Mouse (Mus musculus): ENCODE measurements at regions not wholly inside any gene's neighbourhood (a gene's known extent, or its start where the extent isn't known, plus 50 kb on each side); places are given as distances from the start of the nearest gene placed in this dataset.

DNA sequence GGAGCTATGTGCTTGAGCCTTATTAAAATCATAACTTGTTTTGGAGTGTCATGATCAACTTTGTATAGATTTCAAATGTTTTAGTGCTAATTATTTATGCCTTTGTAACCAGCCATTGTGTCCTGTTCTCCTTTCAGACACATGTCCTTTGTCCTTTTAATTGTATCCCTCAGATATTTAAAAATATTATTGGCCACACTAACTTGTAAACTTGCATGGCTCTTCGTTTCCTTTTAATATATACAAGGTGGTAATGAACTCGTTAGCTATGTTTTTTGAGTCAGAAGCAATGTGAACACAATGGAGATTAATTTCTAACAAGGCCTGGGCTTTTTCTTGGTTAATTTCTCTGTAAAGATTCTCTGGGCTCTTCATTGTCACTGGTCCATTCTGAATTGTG, 275.0 kb upstream of the Arpp21 start:
- Histone ChIP-seq H3K4me2 (ENCODE audit: low read length) (no peak overlapping the region), H3K9me3 (ENCODE audit: control insufficient read depth, low read length) (no peaks in the 10 kb centered on the region), H3K27ac (ENCODE audit: low read depth, low read length) (no peak overlapping the region), H3K4me3 (ENCODE audit: low read length) (no peak overlapping the region), H3K4me1 (ENCODE audit: control insufficient read depth, insufficient read depth, low read depth, low read length) (no peaks in the 10 kb centered on the region), H3K36me3 (ENCODE audit: control insufficient read depth, insufficient read depth, low read length) (no peaks in the 10 kb centered on the region), H3K9ac (ENCODE audit: low read depth, low read length) (no peak overlapping the region), H3K27me3 (replicated peaks; ENCODE audit: control insufficient read depth, insufficient read depth, low read length) (no peaks in the 10 kb centered on the region)
- 77% methylated on average over 2 of the region's 2 CpGs for WGBS
- no peak for ATAC-seq

DNA sequence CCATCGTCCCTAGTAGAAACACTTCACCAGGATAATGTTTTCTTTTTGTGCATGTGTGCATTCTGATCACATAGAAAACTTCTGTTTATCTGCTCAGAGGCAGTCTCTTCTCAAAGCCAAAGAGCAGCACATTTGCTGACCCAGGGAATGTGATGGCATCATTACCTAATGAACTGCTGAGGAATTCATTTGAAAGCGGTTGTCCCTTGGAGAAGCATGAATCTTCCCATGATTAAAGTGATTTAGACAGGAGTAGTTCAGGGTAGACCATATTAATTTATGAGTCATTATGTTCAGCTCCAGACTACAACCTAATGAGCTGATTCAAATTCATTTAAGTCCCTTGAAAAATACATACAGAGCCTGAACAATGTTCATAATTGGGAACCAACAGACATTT, 271.1 kb upstream of the Arpp21 start:
- H3K9me3 ChIP-seq (ENCODE audit: control insufficient read depth, low read length), result no peaks in the 10 kb centered on the region
- 72% methylated on average over 2 of the region's 2 CpGs for WGBS
- H3K9ac ChIP-seq (ENCODE audit: low read depth, low read length), result no peak overlapping the region
- no peak overlapping the region for H3K4me2 ChIP-seq (ENCODE audit: low read length)
- no peaks in the 10 kb centered on the region for H3K27me3 ChIP-seq (replicated peaks; ENCODE audit: control insufficient read depth, insufficient read depth, low read length)
- no peak for ATAC-seq
- no peak overlapping the region for H3K4me3 ChIP-seq (ENCODE audit: low read length)
- H3K4me1 ChIP-seq (ENCODE audit: control insufficient read depth, insufficient read depth, low read depth, low read length), result no peaks in the 10 kb centered on the region
- H3K36me3 ChIP-seq (ENCODE audit: control insufficient read depth, insufficient read depth, low read length), result no peaks in the 10 kb centered on the region
- H3K27ac ChIP-seq (ENCODE audit: low read depth, low read length), result no peak overlapping the region

DNA sequence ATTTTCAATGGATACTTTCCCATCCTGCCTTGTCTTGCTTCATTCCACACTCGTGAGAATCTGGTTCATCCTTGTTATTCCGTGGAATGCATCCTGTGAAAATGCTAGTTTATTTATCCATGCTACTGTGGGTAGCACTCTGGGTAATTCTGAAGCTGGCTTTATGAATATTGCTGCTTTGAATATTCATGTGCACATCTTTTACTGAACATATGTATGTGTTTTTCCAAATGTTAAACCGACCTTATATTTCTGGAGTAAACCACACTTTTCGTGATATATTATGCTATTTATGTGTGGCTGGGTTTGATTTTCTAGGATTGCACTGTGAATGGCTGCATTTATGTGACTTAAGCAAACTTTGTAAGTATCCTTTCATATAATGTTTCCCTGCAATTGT, 262.9 kb upstream of the Arpp21 start:
- no peaks in the 10 kb centered on the region for H3K9me3 ChIP-seq (ENCODE audit: control insufficient read depth, low read length)
- H3K4me1 ChIP-seq (ENCODE audit: control insufficient read depth, insufficient read depth, low read depth, low read length), result no peaks in the 10 kb centered on the region
- H3K36me3 ChIP-seq (ENCODE audit: control insufficient read depth, insufficient read depth, low read length), result no peaks in the 10 kb centered on the region
- ATAC-seq, result no peak
- no peak overlapping the region for H3K4me3 ChIP-seq (ENCODE audit: low read length)
- no peaks in the 10 kb centered on the region for H3K27me3 ChIP-seq (replicated peaks; ENCODE audit: control insufficient read depth, insufficient read depth, low read length)
- no peak overlapping the region for H3K9ac ChIP-seq (ENCODE audit: low read depth, low read length)
- H3K4me2 ChIP-seq (ENCODE audit: low read length), result no peak overlapping the region
- WGBS, result 89% methylated on average over 4 of the region's 4 CpGs
- H3K27ac ChIP-seq (ENCODE audit: low read depth, low read length), result no peak overlapping the region

DNA sequence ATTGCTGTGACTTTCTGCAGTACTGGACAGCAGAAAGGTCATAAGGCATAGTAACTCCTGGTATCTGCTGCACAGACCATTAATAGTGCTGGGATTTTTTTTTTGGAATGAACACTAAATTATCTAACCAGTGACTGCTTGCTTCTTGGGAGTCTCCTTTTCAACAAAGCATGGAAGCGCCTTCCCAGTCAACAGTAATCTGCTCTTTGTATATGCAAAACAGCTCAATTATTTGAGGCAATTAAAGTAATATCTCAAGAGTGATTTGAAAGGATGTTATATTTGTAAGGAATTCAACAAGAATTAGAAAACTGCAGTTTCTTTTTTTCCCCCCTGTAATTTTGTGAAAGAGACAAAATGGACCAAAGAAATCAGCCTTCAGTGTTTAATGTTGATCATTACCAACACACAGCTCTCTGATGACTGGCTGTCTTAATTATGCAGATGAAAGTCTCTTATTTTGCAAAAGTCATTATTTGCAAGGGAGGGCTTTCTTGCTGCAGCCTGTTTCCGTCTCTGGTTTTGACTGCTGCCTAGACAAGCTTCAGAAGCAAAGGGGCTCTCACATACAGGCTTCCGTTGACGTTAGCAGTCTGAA, 260.3 kb upstream of the Arpp21 start:
- H3K9ac ChIP-seq (ENCODE audit: low read depth, low read length), result no peak overlapping the region
- WGBS, result 76% methylated on average over 4 of the region's 4 CpGs

DNA sequence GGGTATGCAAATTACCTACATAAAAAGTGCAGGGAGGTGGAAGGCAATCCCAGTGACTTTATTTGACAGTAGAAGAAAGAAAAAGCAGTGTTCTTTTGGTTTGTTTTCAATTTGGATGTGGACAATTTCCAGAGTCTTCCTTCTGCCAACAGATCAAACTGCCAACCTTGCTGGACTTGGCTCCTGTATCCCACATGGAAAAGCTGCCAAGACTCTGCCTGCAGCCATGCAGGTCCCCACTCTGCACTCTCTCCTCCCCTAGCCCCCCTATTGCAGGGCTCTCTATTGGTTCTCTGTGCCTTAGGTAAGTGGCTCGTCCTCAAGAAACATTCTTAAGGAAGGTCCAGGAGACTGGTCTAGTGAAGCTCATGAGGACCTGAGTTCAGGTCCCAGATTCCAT, 255.2 kb upstream of the Arpp21 start:
- peak; percentile 85; the same call in 1 of the 2 replicates for ATAC-seq
- Histone ChIP-seq H3K9me3 (ENCODE audit: control insufficient read depth, low read length) (no peaks in the 10 kb centered on the region), H3K27ac (ENCODE audit: low read depth, low read length) (no peak overlapping the region), H3K4me3 (ENCODE audit: low read length) (no peak overlapping the region), H3K4me2 (ENCODE audit: low read length) (no peak overlapping the region), H3K4me1 (ENCODE audit: control insufficient read depth, insufficient read depth, low read depth, low read length) (no peaks in the 10 kb centered on the region), H3K27me3 (replicated peaks; ENCODE audit: control insufficient read depth, insufficient read depth, low read length) (no peaks in the 10 kb centered on the region), H3K36me3 (ENCODE audit: control insufficient read depth, insufficient read depth, low read length) (no peaks in the 10 kb centered on the region), H3K9ac (ENCODE audit: low read depth, low read length) (no peak overlapping the region)
- 72% methylated on average over 1 of the region's 1 CpGs for WGBS

More for the DNA sequence above, 260.3 kb upstream of the Arpp21 start:
- Histone ChIP-seq H3K4me3 (ENCODE audit: low read length) (no peak overlapping the region), H3K36me3 (ENCODE audit: control insufficient read depth, insufficient read depth, low read length) (no peaks in the 10 kb centered on the region), H3K9me3 (ENCODE audit: control insufficient read depth, low read length) (no peaks in the 10 kb centered on the region), H3K27me3 (replicated peaks; ENCODE audit: control insufficient read depth, insufficient read depth, low read length) (no peaks in the 10 kb centered on the region), H3K4me1 (ENCODE audit: control insufficient read depth, insufficient read depth, low read depth, low read length) (no peaks in the 10 kb centered on the region), H3K4me2 (ENCODE audit: low read length) (no peak overlapping the region), H3K27ac (ENCODE audit: low read depth, low read length) (no peak overlapping the region)
- no peak for ATAC-seq

DNA sequence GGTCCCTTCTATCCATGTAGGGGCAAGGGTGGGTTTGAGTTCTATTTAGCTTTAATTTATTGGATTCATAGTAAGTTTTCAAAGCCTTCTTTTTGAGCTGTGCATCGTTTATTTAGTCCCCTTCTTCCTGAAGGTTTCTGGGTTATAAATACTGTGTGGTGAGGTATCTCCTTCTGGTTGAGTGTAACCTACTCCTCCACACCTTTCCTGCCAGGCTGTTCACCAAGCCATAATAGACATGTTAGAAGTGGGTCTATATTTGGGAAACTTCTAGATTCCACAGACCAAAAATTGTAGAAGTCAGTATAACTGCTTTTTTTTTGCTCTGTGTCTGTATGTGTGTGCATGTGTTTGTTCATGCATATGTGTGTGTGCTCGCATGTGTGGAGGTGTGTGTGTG, 240.9 kb upstream of the Arpp21 start:
- Histone ChIP-seq H3K36me3 (ENCODE audit: control insufficient read depth, insufficient read depth, low read length) (no peaks in the 10 kb centered on the region), H3K9me3 (ENCODE audit: control insufficient read depth, low read length) (no peaks in the 10 kb centered on the region), H3K9ac (ENCODE audit: low read depth, low read length) (no peak overlapping the region), H3K4me1 (ENCODE audit: control insufficient read depth, insufficient read depth, low read depth, low read length) (no peaks in the 10 kb centered on the region), H3K4me3 (ENCODE audit: low read length) (no peak overlapping the region), H3K27ac (ENCODE audit: low read depth, low read length) (no peak overlapping the region), H3K4me2 (ENCODE audit: low read length) (no peak overlapping the region), H3K27me3 (replicated peaks; ENCODE audit: control insufficient read depth, insufficient read depth, low read length) (no peaks in the 10 kb centered on the region)
- 86% methylated on average over 2 of the region's 2 CpGs for WGBS
- ATAC-seq, result no peak

DNA sequence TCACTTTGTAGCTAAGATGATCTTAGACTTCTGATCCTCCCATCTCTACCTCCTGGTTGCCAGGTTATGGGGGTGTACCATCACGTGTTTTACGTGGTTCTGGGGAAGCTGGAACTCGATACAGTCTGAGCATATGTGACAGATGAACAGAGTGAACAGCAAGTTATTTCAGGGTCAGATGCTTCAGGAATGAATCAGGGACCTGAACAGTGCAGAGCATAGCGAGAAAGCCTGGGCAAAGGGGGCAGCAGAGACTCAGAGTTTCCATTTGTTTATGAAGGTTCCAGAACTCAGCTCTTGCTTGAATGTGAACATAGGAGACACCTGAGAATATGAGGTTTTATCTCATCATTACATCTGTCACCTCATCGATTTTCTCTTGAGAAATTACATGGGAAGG, 221.9 kb upstream of the Arpp21 start:
- H3K4me1 ChIP-seq (ENCODE audit: control insufficient read depth, insufficient read depth, low read depth, low read length), result peaks cover 8% of the 10 kb centered on the region
- H3K4me3 ChIP-seq (ENCODE audit: low read length), result no peak overlapping the region
- H3K9me3 ChIP-seq (ENCODE audit: control insufficient read depth, low read length), result no peaks in the 10 kb centered on the region
- no peak overlapping the region for H3K27ac ChIP-seq (ENCODE audit: low read depth, low read length)
- 86% methylated on average over 5 of the region's 5 CpGs for WGBS
- no peaks in the 10 kb centered on the region for H3K27me3 ChIP-seq (replicated peaks; ENCODE audit: control insufficient read depth, insufficient read depth, low read length)
- H3K4me2 ChIP-seq (ENCODE audit: low read length), result no peak overlapping the region
- ATAC-seq, result no peak
- no peak overlapping the region for H3K9ac ChIP-seq (ENCODE audit: low read depth, low read length)
- no peaks in the 10 kb centered on the region for H3K36me3 ChIP-seq (ENCODE audit: control insufficient read depth, insufficient read depth, low read length)

DNA sequence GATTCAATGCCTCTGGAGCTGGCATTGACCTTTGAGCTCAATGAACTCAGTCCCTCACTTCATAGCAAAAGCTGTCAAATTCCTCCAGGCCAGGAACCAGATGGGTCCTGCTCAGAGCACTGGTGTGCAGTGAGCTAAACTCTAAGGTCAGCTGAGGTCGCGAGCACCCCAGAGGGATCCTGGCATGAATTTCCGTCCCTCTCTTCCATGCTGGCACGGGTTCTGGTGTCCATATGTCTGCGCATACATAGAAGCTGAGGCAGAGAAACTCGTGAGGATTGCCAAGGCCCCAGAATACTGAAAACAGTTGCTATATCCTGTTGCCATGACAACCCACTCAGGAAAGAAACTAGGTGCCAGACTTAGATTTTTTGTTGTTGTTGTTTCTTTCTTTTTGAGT, 219.0 kb upstream of the Arpp21 start:
- peak; percentile 80 for ATAC-seq
- Histone ChIP-seq H3K4me3 (ENCODE audit: low read length) (no peak overlapping the region), H3K27me3 (replicated peaks; ENCODE audit: control insufficient read depth, insufficient read depth, low read length) (no peaks in the 10 kb centered on the region), H3K36me3 (ENCODE audit: control insufficient read depth, insufficient read depth, low read length) (no peaks in the 10 kb centered on the region), H3K4me1 (ENCODE audit: control insufficient read depth, insufficient read depth, low read depth, low read length) (peaks cover 8% of the 10 kb centered on the region), H3K4me2 (ENCODE audit: low read length) (no peak overlapping the region), H3K9ac (ENCODE audit: low read depth, low read length) (no peak overlapping the region), H3K9me3 (ENCODE audit: control insufficient read depth, low read length) (no peaks in the 10 kb centered on the region), H3K27ac (ENCODE audit: low read depth, low read length) (0 out of 2 replicates have a peak overlapping the region, but pooled peaks have one; percentile 29)
- 32% methylated on average over 6 of the region's 6 CpGs for WGBS

DNA sequence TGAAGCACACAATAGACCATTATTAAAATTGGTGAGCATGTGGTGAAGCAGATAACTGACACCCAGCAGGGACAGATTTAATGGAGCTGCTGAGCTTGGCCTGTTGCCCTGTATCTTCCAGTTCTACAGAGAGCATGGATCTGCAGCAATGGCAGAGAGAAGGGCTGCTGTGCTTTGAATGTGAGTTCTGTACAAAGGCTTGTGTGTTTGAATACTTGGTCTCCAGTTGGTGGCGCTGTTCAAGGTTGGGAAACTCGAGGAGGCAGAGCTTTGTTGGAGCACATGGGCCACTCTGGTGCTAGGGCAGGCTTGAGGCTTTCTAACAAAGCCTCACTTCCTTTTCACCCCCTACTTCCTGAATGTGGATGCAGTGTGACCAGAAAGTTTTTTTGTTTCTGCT, 211.8 kb upstream of the Arpp21 start:
- H3K4me3 ChIP-seq (ENCODE audit: low read length), result no peak overlapping the region
- no peaks in the 10 kb centered on the region for H3K36me3 ChIP-seq (ENCODE audit: control insufficient read depth, insufficient read depth, low read length)
- no peak overlapping the region for H3K27ac ChIP-seq (ENCODE audit: low read depth, low read length)
- H3K9ac ChIP-seq (ENCODE audit: low read depth, low read length), result no peak overlapping the region
- no peaks in the 10 kb centered on the region for H3K27me3 ChIP-seq (replicated peaks; ENCODE audit: control insufficient read depth, insufficient read depth, low read length)
- no peaks in the 10 kb centered on the region for H3K9me3 ChIP-seq (ENCODE audit: control insufficient read depth, low read length)
- ATAC-seq, result peak; percentile 80
- 14% methylated on average over 2 of the region's 2 CpGs for WGBS
- H3K4me2 ChIP-seq (ENCODE audit: low read length), result no peak overlapping the region
- H3K4me1 ChIP-seq (ENCODE audit: control insufficient read depth, insufficient read depth, low read depth, low read length), result no peaks in the 10 kb centered on the region

DNA sequence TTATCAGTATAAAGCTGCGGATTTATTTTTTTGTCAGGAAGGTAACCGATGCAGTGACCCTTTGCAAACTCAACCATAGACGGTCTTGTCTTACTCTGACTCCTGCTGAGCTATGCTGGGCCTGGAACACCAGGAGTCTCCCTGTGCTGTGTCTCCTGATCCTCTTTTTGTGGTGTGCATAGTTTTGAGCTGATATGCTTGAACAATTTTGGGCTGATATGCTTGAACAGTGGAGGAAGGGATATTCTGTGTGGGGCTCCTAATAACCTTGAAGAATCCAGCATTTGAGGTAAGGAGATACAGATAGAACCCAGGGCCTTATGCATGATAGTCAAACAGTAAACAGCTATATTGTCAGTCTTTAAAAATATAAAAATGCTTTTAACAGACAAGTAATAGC, 211.2 kb upstream of the Arpp21 start:
- no peaks in the 10 kb centered on the region for H3K27me3 ChIP-seq (replicated peaks; ENCODE audit: control insufficient read depth, insufficient read depth, low read length)
- ATAC-seq, result no peak
- H3K4me3 ChIP-seq (ENCODE audit: low read length), result no peak overlapping the region
- no peak overlapping the region for H3K4me2 ChIP-seq (ENCODE audit: low read length)
- no peaks in the 10 kb centered on the region for H3K9me3 ChIP-seq (ENCODE audit: control insufficient read depth, low read length)
- H3K27ac ChIP-seq (ENCODE audit: low read depth, low read length), result no peak overlapping the region
- WGBS, result 39% methylated on average over 3 of the region's 3 CpGs
- H3K9ac ChIP-seq (ENCODE audit: low read depth, low read length), result no peak overlapping the region
- no peaks in the 10 kb centered on the region for H3K36me3 ChIP-seq (ENCODE audit: control insufficient read depth, insufficient read depth, low read length)
- H3K4me1 ChIP-seq (ENCODE audit: control insufficient read depth, insufficient read depth, low read depth, low read length), result no peaks in the 10 kb centered on the region

Data from hindbrain, embryonic 16.5 days (tissue).